Mouse (Mus musculus) hindbrain, embryonic 10.5 days (tissue): ENCODE data around the gene Mbnl2. TPM values are rescaled to one million over a fixed set of nuclear protein-coding genes. Genes with fewer than 3 reads are reported as not detected.
"Not testable (repeated sequence)": the region's sequence is repeated elsewhere in the genome, so short reads cannot be mapped to it uniquely, and the experiment has no call there.

Experiments
- DNase-seq: peaks from one replicate; pipeline ENCODE4 v3.0.0-alpha.2; 2017; ENCODE audit warnings: low spot score
- H3K27ac ChIP-seq: fragments of 300-500 bp; sonication (generic); 2 replicates; pipeline ENCODE4 v1.5.1; 2016; ENCODE audit warnings: mild to moderate bottlenecking, moderate library complexity
- H3K27me3 ChIP-seq: fragments of 300-500 bp; sonication (generic); 2 replicates; pipeline ENCODE4 v1.6.1; 2016; ENCODE audit warnings: mild to moderate bottlenecking; ENCODE audit not compliant: poor library complexity, insufficient read depth, severe bottlenecking
- H3K36me3 ChIP-seq: fragments of 300-500 bp; sonication (generic); 2 replicates; pipeline ENCODE4 v1.6.1; 2016; ENCODE audit warnings: mild to moderate bottlenecking, moderate library complexity
- H3K4me1 ChIP-seq: fragments of 300-500 bp; sonication (generic); replicated peaks from 2 replicates; pipeline ENCODE4 v1.6.1; 2016; ENCODE audit warnings: mild to moderate bottlenecking
- H3K4me3 ChIP-seq: fragments of 300-500 bp; sonication (generic); 2 replicates; pipeline ENCODE4 v1.5.1; 2016; ENCODE audit warnings: mild to moderate bottlenecking, moderate library complexity
- H3K9me3 ChIP-seq: fragments of 300-500 bp; sonication (generic); 2 replicates; pipeline ENCODE4 v1.6.1; 2016; ENCODE audit warnings: mild to moderate bottlenecking, moderate library complexity
- WGBS: fragments of 180-500 bp; shearing (Covaris S2); methylation state at CpG from one replicate; pipeline ENCODE4 v1.1.7; 2016; 5-methylcytosine and 5-hydroxymethylcytosine counted together
- polyA plus RNA-seq: library from polyadenylated mRNA; unstranded; fragments of >200 nt; fragmentation: Nextera tagmentation; extraction: Ambion mirVana; gene quantifications from 2 replicates; pipeline ENCODE4 v1.2.1, GENCODE M21; 2016

The Mbnl2 gene
- polyA plus RNA-seq, 1 experiment from 2014 or later, result 29.4 TPM

GRCm38 (mm10) chr14:120347410-120348315 is 72.2 kb downstream of the Mbnl2 start:
- WGBS, result 73% methylated on average over 11 of the region's 11 CpGs
- 0 out of 2 replicates have a peak, but pooled peaks cover 4% of the 10 kb centered on the region for H3K4me1 ChIP-seq
- DNase-seq, result no peak
- peaks cover 21% of the 10 kb centered on the region; the same call in 1 of the 2 replicates for H3K36me3 ChIP-seq
- peak overlapping the region; percentile 13; the same call in 1 of the 2 replicates for H3K27ac ChIP-seq
- peaks cover 8% of the 10 kb centered on the region for H3K9me3 ChIP-seq
- H3K27me3 ChIP-seq, result no peaks in the 10 kb centered on the region
- H3K4me3 ChIP-seq, result no peak overlapping the region

- Histone ChIP-seq H3K9me3 (peaks cover 8% of the 10 kb centered on the region), H3K4me3 (no peak overlapping the region), H3K4me1 (peaks cover 7% of the 10 kb centered on the region), H3K27ac (no peak overlapping the region), H3K27me3 (0 out of 2 replicates have a peak, but pooled peaks cover 9% of the 10 kb centered on the region), H3K36me3 (peaks cover 21% of the 10 kb centered on the region; the same call in 1 of the 2 replicates)
- DNase-seq, result no peak
- 92% methylated on average over 4 of the region's 4 CpGs for WGBS
Measured at GRCm38 (mm10) chr14:120349332-120349731, 73.9 kb downstream of the Mbnl2 start.

GRCm38 (mm10) chr14:120352136-120352843 is 76.8 kb downstream of the Mbnl2 start:
- 87% methylated on average over 14 of the region's 14 CpGs for WGBS

GRCm38 (mm10) chr14:120353211-120353610 is 77.7 kb downstream of the Mbnl2 start:
- H3K27me3 ChIP-seq, result 0 out of 2 replicates have a peak, but pooled peaks cover 11% of the 10 kb centered on the region
- 85% methylated on average over 11 of the region's 11 CpGs for WGBS
- 0 out of 2 replicates have a peak, but pooled peaks cover 4% of the 10 kb centered on the region for H3K36me3 ChIP-seq
- no peak overlapping the region for H3K27ac ChIP-seq
- no peak for DNase-seq
- 0 out of 2 replicates have a peak, but pooled peaks cover 3% of the 10 kb centered on the region for H3K9me3 ChIP-seq
- H3K4me3 ChIP-seq, result no peak overlapping the region
- peaks cover 23% of the 10 kb centered on the region for H3K4me1 ChIP-seq

More at GRCm38 (mm10) chr14:120352136-120352843, 76.8 kb downstream of the Mbnl2 start:
- DNase-seq, result no peak
- H3K4me3 ChIP-seq, result no peak overlapping the region
- H3K27me3 ChIP-seq, result 0 out of 2 replicates have a peak, but pooled peaks cover 11% of the 10 kb centered on the region
- 0 out of 2 replicates have a peak, but pooled peaks cover 4% of the 10 kb centered on the region for H3K36me3 ChIP-seq
- no peak overlapping the region for H3K27ac ChIP-seq
- H3K4me1 ChIP-seq, result peaks cover 27% of the 10 kb centered on the region
- H3K9me3 ChIP-seq, result no peaks in the 10 kb centered on the region

GRCm38 (mm10) chr14:120354595-120354994 is 79.1 kb downstream of the Mbnl2 start:
- Histone ChIP-seq H3K9me3 (0 out of 2 replicates have a peak, but pooled peaks cover 3% of the 10 kb centered on the region), H3K27me3 (0 out of 2 replicates have a peak, but pooled peaks cover 11% of the 10 kb centered on the region), H3K36me3 (peaks cover 7% of the 10 kb centered on the region; the same call in 1 of the 2 replicates), H3K27ac (no peak overlapping the region), H3K4me1 (peaks cover 23% of the 10 kb centered on the region), H3K4me3 (no peak overlapping the region)
- no peak for DNase-seq
- WGBS, result 84% methylated on average over 6 of the region's 6 CpGs

GRCm38 (mm10) chr14:120355040-120355741 is 79.7 kb downstream of the Mbnl2 start:
- Histone ChIP-seq H3K9me3 (0 out of 2 replicates have a peak, but pooled peaks cover 3% of the 10 kb centered on the region), H3K27me3 (0 out of 2 replicates have a peak, but pooled peaks cover 11% of the 10 kb centered on the region), H3K36me3 (peaks cover 7% of the 10 kb centered on the region; the same call in 1 of the 2 replicates), H3K4me1 (peaks cover 23% of the 10 kb centered on the region), H3K27ac (peak overlapping the region; percentile 8), H3K4me3 (no peak overlapping the region)
- 24% methylated on average over 14 of the region's 14 CpGs for WGBS
- peak; percentile 52 for DNase-seq

- Histone ChIP-seq H3K27ac (peak overlapping the region; percentile 8; the same call in 1 of the 2 replicates), H3K9me3 (0 out of 2 replicates have a peak, but pooled peaks cover 3% of the 10 kb centered on the region), H3K36me3 (peaks cover 7% of the 10 kb centered on the region; the same call in 1 of the 2 replicates), H3K4me3 (no peak overlapping the region), H3K27me3 (0 out of 2 replicates have a peak, but pooled peaks cover 11% of the 10 kb centered on the region), H3K4me1 (peaks cover 25% of the 10 kb centered on the region)
- 73% methylated on average over 10 of the region's 10 CpGs for WGBS
- DNase-seq, result no peak
Measured at GRCm38 (mm10) chr14:120355742-120356440, 80.4 kb downstream of the Mbnl2 start.

GRCm38 (mm10) chr14:120357321-120358070 is 82.0 kb downstream of the Mbnl2 start:
- WGBS, result 96% methylated on average over 19 of the region's 19 CpGs
- Histone ChIP-seq H3K27me3 (0 out of 2 replicates have a peak, but pooled peaks cover 11% of the 10 kb centered on the region), H3K4me1 (peaks cover 27% of the 10 kb centered on the region), H3K4me3 (no peak overlapping the region), H3K9me3 (0 out of 2 replicates have a peak, but pooled peaks cover 3% of the 10 kb centered on the region), H3K27ac (no peak overlapping the region), H3K36me3 (peaks cover 7% of the 10 kb centered on the region; the same call in 1 of the 2 replicates)
- no peak for DNase-seq

- WGBS, result 94% methylated on average over 8 of the region's 8 CpGs
- H3K4me3 ChIP-seq, DNase-seq, H3K9me3 ChIP-seq, H3K36me3 ChIP-seq, H3K27ac ChIP-seq, H3K27me3 ChIP-seq: not testable (repeated sequence)
- peaks cover 28% of the 10 kb centered on the region for H3K4me1 ChIP-seq
Measured at GRCm38 (mm10) chr14:120359608-120360007, 84.1 kb downstream of the Mbnl2 start.

GRCm38 (mm10) chr14:120361121-120361520 is 85.7 kb downstream of the Mbnl2 start:
- no peak for DNase-seq
- WGBS, result 86% methylated on average over 6 of the region's 6 CpGs
- no peak overlapping the region for H3K4me3 ChIP-seq
- H3K36me3 ChIP-seq, result peaks cover 7% of the 10 kb centered on the region; the same call in 1 of the 2 replicates
- H3K9me3 ChIP-seq, result 0 out of 2 replicates have a peak, but pooled peaks cover 3% of the 10 kb centered on the region
- no peaks in the 10 kb centered on the region for H3K27me3 ChIP-seq
- peaks cover 13% of the 10 kb centered on the region for H3K4me1 ChIP-seq
- H3K27ac ChIP-seq, result no peak overlapping the region
